Mouse (Mus musculus) urinary bladder, postnatal 36 days (tissue): ENCODE measurements around the gene Prelid3b.

ENCODE experiments used
- DNase-seq, 2 experiments: peaks; one replicate each; pipeline ENCODE4 v3.0.0; 2022; ENCODE audit warnings: low spot score in 2 of 2, mixed read lengths in 1 of 2

Prelid3b gene

DNA sequence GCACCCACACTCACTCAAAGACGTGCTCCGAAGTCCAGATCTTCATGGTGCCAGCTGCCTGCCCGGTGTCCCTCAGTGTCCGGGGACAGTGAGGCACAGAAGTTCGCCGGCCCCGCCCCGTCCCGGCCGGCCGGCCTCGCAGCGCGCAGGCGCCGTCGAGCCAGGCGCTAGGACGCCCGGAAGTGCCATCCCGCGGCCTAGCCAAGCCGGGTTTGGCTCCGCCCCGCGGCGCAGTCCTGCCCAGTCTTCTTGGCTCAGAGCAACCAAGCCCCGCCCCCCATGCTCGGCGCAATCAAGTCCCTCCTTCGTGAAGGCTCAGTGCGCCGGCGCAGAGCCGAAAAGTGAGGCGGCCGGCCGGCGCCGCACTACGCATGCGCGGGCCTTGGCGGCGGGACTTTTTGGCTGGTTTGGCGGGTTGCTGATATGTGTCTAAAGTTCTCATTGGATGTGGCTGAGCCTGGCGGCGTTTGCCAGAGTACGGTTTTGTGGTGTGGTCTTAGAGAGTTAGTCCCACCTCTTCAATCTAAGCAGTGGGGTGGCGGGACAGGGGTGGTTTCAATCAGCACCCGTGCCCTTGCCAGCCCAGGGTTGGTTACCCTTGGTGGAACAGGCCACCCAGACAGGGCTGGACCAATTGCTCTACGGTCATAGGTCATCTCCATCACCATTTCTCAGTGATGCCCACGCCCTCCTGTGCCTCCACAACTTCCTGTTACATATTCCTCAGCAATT, at the start of gene Prelid3b:
Prelid3b (minus strand) TSS at position 264 of the 732 bp plus-strand sequence.
- DNase-seq, result peak; percentile 98 to 99

DNA sequence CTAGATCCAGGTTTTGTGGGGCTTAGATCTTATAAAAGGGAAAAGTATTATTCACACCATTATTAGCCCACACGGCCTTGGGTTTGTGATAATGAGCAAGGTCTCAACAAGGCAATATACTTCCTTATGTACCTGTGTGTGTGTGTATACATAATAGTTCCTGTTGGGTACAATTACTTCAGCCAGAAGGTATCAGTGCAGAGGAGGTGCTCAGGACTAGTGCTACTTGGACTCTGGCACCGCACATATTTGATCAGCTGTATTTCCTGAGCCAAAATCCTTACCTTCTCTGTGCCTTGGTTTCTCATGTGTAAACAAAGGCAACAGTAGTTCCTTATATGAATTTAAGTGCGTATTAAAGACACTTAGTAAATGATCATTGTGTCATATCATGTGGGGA, 49.3 kb upstream of the Prelid3b start:
- DNase-seq, result no peak

DNA sequence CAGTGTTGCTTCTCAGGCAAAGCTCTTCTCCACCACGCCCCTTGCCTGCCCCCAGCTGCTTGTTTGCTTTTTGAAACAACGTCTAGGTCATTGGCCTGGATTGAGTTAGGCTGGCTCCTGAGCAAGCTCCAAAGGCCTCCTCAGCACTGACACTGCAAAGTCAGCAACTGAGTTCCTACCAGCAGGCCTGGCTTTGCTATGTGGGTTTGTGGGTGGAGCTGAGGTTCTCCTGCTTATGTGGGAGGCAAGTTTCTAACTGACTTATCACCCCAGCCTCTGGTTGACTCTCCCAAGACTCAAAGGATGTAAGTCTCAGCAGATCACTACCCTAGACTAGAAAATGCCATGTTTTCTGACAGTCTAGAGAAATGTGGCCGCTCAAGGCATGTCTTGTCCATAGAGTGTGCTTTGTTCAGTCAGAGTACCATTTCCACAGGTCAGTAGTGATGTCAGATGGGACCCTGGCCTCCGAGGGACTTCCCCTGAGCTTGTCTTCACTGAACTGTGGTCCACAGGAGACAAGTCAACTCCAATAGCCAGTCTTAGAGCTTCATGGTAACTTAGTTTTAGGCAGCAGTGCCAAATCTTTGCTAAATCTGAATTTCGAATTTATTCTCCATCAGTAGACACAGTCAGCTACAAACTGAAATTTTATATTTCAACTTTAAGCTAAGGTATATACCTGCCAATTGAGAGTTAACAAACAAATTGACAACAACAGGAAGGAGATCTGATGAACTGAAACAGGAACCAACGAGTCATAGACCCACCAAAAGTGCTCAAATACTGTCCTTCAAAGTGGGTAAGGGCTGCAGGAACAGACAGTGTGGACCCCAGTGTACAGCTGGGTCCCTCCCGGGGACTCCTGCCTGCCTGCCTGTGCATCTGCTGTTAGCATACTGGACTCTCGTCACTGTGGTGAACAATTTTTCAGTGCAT, 44.5 kb upstream of the Prelid3b start:
- no peak for DNase-seq

DNA sequence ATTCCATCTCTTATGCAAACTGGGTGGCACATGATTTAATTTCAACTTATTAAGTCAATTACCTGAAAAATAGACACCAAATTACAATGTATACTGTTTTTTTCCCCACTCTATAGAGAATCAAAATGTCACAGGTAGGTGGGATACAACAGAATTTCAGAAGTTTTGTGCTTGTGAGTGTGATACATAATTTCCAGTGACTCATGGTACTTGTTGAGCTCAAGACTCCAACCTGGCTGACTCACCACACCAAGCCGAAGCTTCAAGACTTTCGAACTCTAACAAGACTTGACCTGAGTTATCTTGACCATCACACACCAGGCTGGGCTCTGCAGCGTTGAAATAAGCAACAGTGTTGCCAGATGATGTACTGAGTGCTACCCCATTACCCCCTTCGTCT, 42.0 kb upstream of the Prelid3b start:
- no peak for DNase-seq

DNA sequence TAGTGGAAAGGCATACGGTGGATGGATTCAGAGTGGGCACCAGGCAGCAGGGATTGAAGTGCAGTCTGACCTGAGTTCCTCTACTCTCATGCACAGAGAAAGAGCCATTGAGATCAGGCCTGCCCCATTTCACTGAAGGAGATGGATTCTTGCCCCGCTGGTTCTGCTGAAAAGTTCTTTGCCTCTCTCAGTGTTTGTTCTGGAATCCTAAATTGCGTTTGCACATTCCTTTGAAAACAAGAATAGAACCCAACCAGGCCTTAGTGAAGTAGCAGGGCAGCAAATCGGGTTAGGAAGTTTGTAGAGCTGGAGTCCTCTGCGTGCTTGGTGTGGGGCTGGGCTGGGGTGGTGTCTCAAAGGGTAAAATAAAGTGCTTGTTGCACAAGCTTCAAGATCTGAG, 40.9 kb upstream of the Prelid3b start:
- no peak for DNase-seq

DNA sequence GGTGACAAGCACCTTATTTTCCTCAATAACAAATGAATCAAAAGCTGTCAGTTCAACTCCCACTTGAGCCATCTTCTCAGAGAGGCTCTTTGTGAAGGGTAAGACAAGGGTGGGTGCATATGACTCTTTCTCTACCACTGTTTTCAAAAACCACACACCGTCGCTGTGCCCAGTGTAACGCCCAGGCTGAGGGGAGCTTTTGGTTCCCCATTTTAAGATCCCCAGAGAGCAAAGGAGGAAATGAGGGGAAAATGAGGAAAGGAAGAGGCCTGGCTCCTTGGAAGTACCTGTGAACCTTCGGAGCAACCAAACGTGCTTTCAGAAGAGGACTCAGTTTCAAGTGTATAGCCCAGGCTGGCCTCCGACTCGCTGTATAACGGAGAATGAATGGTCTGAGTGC, 36.9 kb upstream of the Prelid3b start:
- DNase-seq, result no peak

DNA sequence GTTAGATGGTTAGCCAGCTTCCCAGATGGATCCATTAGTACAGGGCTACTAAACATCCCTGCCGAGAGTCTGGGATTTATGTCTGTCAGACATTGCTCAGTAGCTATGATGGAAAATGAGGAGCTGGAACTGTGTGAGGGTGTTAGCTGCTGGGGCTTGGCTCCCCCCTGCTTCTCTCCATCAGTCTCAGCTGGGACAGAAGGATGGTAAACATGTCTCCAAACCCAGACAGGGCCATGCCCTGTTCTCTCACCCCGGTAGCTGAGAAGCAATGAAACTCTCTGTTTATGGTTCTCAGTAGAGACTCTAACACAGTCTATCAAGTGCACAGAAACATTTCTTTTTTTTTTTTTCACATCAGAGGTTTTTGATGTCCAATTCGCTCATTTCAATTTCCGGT, 35.1 kb upstream of the Prelid3b start:
- no peak for DNase-seq

DNA sequence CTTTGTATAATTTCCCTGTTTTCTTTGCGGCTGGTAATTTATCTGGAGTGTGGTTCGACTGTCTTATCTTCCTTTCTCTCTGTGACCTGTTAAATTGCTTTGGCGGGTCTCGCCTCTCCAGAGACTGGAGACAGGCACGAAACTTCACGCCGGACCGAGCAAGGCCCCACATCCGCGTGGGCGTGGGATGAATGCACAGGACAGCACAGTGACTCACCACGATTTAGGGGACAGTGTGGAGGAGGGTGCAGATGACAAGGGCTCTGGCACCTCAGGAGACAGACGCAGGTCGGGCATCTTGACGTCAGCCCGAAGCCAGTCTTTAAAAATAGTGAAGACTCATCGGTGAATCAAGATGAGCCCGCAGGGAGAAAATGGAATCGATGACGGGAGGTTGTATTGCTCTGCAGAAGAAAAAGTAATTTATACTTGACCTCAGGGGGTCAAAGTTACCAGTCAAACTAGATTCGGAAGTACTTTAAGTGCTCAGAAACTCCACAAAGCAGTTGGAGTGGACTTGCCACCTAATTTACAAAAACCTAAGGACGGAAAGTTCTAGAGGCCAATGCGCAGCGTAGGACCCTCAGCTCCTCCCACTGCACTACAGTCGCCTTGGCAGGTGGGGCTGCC, 30.1 kb upstream of the Prelid3b start:
- no peak for DNase-seq

DNA sequence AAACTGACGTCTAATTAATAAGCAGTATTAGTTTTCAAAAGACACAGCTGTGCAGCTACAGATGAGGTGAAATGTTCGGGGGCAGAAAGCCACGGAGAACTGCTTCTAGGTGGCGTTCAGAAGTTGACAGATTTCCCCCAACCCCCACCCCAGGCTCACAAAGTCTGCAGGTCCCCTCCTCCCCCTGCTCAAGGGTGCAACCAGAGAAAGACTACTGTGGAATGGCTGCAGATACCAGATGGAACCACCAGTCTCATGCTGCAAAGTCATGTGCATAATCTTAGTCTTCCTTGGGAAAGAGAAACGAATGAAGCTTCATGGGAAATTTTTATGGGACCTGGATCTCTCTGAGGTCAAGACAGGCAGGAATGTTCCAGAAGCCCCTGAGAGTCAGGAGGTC, 29.4 kb upstream of the Prelid3b start:
- DNase-seq, result no peak

DNA sequence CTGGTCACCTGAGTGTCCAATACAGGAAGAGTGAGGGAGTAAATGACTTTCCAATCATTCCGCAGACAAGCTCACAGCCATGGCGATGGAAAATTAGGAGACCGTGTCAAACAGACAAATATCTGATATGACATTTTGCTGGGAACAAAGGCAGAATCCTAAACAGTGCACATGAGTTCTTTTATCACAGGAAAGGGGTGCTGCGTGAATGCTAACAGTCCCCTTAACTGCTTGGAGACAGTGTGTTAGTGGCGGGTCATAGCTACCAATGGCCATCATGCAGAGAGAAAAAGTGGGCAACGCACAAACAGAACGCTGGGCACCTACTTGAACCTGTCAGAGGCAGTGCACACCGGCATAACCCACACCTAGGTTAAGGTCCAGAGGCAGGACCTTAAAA, 28.6 kb upstream of the Prelid3b start:
- DNase-seq, result no peak

DNA sequence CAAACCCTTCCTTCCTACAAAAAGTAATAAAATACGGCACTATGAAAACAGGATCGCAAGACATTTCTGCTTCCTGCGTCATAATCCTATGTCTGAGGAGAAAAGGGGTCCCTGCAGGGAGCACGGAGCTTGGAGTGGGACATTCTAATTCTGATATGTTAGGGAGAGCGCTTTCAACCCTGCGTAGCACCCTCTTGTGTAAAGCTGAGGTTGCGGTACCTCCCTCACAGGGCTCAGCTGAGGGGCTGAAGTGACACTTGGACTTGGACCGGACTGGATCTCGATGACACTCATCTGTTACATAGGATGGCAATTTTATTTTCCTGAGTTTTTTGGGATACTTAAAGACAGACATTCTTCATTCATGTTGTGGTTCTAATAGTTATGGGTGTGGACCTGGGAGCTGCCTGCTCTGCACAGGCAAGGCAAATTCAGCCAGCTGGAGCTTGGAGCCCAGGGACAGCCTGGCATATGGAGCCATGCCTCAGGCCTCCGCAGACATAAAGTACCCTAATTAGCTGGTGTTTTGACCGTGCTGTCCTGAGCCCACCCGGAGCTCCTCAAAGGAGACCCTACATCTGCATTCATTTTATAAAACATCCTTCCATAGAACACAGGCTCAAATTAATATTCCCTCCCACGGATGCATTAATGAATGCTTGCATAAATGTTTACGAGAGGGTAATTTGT, 28.1 kb upstream of the Prelid3b start:
- no peak for DNase-seq

DNA sequence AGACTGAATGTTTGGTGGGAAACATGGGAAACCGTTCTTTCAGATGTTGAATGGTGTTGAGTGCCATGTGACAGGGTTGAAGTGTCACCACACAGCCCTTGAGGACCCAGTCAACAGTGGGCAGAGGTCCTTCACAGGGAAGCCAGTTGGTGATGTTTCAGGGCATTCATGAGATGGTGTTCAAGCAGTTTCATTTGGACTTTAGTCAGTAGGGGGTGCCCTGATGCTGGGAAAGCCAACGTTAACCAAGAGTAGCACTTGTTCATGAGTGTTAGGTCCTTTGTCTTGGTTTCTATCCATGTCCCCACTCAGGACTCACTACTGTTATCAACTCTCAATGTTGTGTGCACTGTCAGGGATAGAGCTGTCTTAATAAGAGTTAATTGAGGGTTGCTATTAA, 20.0 kb upstream of the Prelid3b start:
- no peak for DNase-seq

DNA sequence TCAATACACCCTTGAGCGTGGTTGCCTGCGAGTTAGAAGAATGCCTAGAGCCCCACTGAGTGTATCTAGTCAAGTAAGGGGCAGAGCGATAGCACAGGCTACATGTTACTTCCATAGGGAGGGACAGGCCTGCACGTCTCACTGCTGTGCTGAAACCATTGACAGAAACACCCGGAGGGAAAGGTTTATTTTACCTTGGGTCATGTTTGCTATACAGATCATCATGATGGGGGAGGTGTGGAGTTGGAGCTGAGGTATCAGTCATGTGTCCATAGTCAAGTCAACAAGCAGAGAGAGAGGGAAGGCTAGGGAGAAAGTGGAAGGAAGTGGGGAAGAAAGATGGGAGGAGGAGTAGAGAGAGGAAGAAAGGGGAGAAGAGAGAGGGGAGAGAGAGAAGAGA, 14.1 kb upstream of the Prelid3b start:
- no peak for DNase-seq

DNA sequence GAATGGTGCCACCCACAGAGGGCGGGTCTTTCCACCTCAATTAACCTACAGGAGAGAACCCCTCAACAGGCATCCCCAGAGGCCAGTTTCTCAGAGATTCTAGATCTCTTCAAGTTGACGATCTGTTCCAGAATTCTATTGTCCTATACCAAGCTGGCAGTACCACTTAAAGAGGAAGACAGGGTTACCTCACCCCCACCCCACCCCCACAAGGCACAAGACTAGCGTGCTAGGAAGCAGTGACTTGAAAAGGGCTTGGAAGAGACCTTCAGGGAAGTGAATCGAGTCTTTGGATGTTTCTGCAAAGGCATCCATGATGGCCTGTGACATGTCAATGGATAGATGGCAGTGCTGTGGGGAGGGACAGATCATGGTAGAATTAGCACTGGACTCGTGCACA, 5.9 kb upstream of the Prelid3b start:
- no peak for DNase-seq

DNA sequence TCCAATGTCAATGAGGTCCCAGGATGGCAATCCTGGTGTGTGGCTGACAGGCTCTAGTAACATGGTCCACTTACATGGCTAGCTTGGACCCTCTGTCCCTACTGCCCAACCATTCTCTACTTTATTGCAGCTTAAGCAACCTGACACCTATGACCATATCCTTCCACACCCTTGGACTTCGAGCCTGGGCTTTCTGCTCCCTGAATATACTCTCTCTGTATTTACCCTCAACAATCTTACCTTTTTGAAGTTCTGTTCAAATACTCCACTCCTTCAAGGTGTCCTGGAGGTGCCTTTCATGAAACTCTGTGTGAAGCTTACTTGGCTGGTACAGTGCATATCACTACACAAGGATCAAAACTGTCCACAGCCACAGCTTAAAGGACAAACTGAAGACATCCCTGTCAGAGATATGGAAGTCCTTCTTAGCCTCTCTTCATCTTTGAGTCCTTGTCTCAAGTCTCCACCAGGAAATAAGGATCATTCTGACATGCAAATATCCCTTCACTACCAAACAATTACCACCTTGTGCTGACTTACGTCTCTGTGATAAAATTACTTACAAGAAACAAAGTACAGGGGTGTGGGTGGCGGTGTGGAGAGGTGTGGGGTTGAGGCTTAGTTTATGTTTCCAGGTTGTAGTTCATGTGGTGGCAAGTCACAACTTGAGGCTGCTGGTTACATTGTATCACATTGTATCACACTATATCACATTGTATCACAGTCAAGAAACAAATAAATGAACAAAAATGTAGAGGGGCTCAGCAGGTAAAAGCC, 4.8 kb upstream of the Prelid3b start:
- no peak for DNase-seq

DNA sequence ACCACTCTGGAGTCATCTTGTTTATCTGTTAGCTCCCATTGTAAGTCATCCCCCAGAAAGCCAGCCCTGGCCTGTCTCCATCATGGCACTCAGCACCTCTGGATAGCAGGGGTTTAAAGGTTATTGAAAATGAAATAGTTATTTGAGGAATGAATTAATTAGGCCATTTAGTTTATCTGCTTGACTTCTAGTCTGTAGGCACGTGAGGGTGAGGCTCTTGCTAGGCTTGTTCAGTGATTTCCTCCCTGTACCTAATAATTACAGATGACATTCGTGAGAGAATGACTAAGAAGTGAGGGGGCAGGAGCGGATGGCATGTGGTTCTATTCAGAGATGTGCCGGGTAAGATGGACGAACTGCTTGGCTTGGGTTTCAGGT, 658 bp upstream of the Prelid3b start:
- DNase-seq, result no peak

DNA sequence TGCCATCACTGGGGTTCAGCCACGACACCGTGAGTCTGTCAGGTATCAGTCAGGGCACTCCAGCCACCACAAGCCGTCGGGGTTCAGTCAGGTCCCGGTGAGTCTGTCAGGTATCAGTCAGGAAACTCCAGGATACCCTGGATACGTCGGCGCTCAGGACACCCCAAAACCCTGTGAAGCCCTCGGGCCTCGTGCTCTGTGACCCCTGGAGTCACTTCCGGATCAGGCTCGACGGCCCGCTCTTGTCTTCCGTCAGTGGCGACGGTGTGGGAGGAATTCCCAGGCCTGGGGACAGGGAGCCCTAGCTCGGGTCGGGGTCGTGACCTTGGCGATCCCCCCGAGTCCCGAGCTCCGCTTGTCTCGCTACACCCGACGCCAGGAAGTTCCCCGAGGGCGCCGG, 474 bp downstream of the Prelid3b start:
- peak in 1 of 2 experiments; percentile 4 for DNase-seq

DNA sequence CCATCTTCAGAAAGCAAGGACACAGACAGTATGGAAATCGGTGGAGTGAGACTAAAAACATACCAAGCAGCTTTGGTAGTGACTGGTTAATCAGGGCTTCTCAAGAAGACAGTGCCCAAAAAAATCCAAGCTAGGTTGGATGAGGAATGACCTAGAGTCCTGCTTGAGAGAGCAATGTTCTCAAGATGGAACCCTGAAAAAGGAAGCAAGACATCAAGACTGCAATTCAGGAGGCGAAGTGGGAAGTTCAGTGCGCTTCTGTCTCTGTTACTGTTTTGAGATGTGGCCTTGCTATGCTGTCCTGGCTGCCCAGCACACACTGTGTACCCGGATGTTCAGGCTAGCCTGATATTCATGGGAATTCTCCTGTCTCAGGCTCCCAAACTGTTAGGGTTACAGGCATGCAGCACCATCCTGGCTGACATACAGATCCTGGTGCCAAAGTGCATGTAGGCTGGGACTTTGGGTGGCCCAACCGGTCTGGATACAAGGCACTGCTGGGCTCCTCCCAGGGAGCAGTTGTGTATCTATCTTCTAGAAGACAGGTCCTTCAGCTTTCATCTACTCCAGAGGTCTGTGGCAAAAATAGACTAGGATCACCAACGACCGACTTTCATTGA, 2.0 kb downstream of the Prelid3b start:
- DNase-seq, result no peak

DNA sequence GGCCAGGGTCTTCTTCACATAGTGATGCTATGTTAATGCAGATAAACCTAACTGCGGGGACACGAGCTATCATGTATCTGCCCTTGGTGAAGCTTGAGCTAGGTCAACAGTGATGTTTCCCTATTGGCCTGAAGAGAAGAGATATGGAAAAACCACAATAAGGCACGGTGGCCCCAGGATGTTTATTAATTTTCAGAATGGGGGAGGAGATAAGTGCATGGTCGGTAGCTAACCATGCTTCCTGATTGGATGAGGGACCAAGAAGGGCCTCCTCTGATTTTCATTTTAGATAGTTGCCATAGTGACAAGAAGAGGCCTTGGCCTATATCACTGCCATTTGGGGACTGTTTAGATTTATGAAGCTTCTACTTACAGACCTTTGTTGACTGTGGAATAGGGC, 2.5 kb downstream of the Prelid3b start:
- no peak for DNase-seq

DNA sequence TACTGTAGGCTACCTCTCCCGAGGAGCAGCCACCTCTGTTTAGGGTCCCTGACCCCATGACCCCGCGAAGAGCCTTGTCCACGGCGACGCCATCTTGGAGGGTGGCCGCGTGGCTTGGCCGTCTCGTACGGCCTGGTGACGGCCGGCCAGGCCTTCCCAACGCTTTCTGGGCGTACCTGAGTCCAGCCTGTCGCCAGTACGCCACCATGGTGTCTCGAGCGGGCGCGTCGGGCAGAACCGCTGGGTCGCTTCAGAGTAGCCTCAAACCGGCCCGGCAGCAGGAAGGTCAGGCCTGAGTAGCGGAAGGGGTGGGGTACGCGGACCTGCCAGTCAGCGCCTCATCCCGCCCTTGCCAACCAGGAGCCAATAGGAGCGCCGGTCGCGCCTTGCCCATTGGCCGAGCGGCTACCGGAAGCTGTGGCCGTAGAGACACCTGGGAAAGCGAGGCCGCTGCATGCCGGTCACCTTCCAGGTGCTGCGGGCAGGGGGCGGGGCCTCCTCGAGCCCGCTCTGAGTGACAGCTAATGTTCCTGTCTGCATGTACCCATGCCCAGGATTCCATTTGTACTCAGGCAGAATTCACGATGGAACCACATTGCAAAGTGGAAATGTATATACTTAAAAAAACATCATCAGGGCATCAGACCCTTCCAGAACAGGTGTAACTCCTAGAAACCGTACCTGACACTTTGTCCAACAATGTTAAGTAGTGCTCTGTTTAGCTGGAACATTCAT, 8.9 kb downstream of the Prelid3b start, which contains the start of gene Atp5e:
Atp5e (minus strand) TSS at position 317 of the 735 bp plus-strand sequence.
- peak; percentile 93 to 96 for DNase-seq
